ENCODE assay signal across 17 mouse cellular contexts in the genomic region with DNA sequence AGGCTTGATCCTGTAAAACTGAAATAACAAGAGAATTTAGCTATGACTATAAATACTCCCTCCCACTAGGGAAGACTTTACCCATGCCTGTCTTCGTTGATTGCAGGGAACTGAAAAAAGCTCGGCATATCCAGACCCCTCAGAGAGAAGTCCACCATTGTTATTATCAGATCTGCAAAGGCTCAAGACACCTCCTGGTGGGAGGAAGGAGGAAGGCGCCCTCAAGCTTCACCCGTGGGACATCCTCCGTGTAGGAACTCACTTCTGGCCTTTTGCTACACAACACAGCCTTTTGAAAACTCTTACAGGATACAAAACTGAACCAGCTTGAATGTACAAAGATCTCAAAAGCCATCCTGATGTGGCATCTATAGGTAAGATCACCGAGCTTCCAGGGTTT. TPM values are rescaled to one million over a fixed set of nuclear protein-coding genes. Genes with fewer than 3 reads are reported as not detected.
DNase-seq lines count a peak whose midpoint lies in the region; ATAC-seq and TF ChIP-seq lines count a peak whose summit lies in the region.
"Had no signal": no experiment of that assay in that cellular context is flagged by ENCODE, and none has a peak within 500 bp of the region (broad histone marks: within the 10 kb centered on the region; RNA-seq: fewer than 3 reads in every experiment).

No protein-coding gene starts in this region.

- TF ChIP-seq EP300 in ES-Bruce4 (IDR thresholded peaks at IDR 0.05; ENCODE audit: insufficient read depth, low read depth, low read length): no peak
- no peak for TF ChIP-seq EP300 in stomach, postnatal 0 days (optimal IDR thresholded peaks at IDR 0.05)

- no peaks in the 10 kb centered on the region for H3K27me3 ChIP-seq in ES-Bruce4 (ENCODE audit: control insufficient read depth, insufficient read depth, low read length, poor library complexity, severe bottlenecking)
- no peaks in the 10 kb centered on the region for H3K27me3 ChIP-seq in stomach, postnatal 0 days (ENCODE audit: control insufficient read depth, insufficient read depth, low read length)
- H3K27me3 ChIP-seq: forebrain, embryonic 12.5 days had no signal

- no peak for DNase-seq in lung, adult 2 months
- no peak for DNase-seq in lung, postnatal 25 days (ENCODE audit: low spot score)
- DNase-seq in stomach, postnatal 0 days (ENCODE audit: low spot score): no peak
- no peak for DNase-seq in gastrocnemius, postnatal 25 days
- no peak for DNase-seq in ovary, adult 18-20 months (ENCODE audit: low spot score)
- DNase-seq in ovary, postnatal 36 days (ENCODE audit: low spot score): no peak
- DNase-seq: heart, adult 18-20 months had no signal

- no peaks in the 10 kb centered on the region for H3K36me3 ChIP-seq in ES-Bruce4 (ENCODE audit: control insufficient read depth, insufficient read depth, low read length, poor library complexity, severe bottlenecking)
- H3K36me3 ChIP-seq in stomach, postnatal 0 days (ENCODE audit: control insufficient read depth, insufficient read depth, low read length): no peaks in the 10 kb centered on the region
- H3K36me3 ChIP-seq: embryonic facial prominence, embryonic 10.5 days; forebrain, embryonic 12.5 days had no signal

- ATAC-seq in common myeloid progenitor, adult 5-6 weeks (replicated peaks; ENCODE audit: low read depth, poor library complexity, severe bottlenecking): peak; percentile 87
- ATAC-seq in stomach, postnatal 0 days (ENCODE audit: low FRiP score, low TSS enrichment): no peak
- ATAC-seq: hindbrain, embryonic 16.5 days had no signal

- no peak overlapping the region for H3K4me2 ChIP-seq in stomach, postnatal 0 days (replicated peaks; ENCODE audit: low read depth)
- H3K4me2 ChIP-seq: forebrain, embryonic 12.5 days had no signal

- no peaks in the 10 kb centered on the region; the same call in 1 of the 2 replicates for H3K4me1 ChIP-seq in lung, adult 2 months (ENCODE audit: control insufficient read depth, insufficient read depth, low read length)
- no peaks in the 10 kb centered on the region for H3K4me1 ChIP-seq in ES-Bruce4 (ENCODE audit: control insufficient read depth, insufficient read depth, low read length)
- no peaks in the 10 kb centered on the region for H3K4me1 ChIP-seq in stomach, postnatal 0 days (replicated peaks; ENCODE audit: control insufficient read depth, insufficient read depth)
- H3K4me1 ChIP-seq: forebrain, embryonic 12.5 days had no signal

- H3K9ac ChIP-seq in ES-Bruce4 (ENCODE audit: low read depth, poor library complexity, severe bottlenecking): no peak overlapping the region
- no peak overlapping the region for H3K9ac ChIP-seq in stomach, postnatal 0 days (ENCODE audit: low read length)
- H3K9ac ChIP-seq: forebrain, embryonic 12.5 days had no signal

- no peaks in the 10 kb centered on the region for H3K9me3 ChIP-seq in ES-Bruce4 (replicated peaks; ENCODE audit: control insufficient read depth, insufficient read depth, low read length, poor library complexity, severe bottlenecking)
- no peaks in the 10 kb centered on the region for H3K9me3 ChIP-seq in stomach, postnatal 0 days (ENCODE audit: control insufficient read depth, low read length)
- H3K9me3 ChIP-seq: embryonic facial prominence, embryonic 10.5 days; forebrain, embryonic 12.5 days had no signal

- no peak overlapping the region for H3K4me3 ChIP-seq in lung, adult 2 months (replicated peaks; ENCODE audit: extremely low read depth, low read depth, low read length)
- no peak overlapping the region for H3K4me3 ChIP-seq in ES-Bruce4 (ENCODE audit: low read depth, low read length)
- no peak overlapping the region for H3K4me3 ChIP-seq in stomach, postnatal 0 days (ENCODE audit: low read depth, low read length)
- H3K4me3 ChIP-seq: embryonic facial prominence, embryonic 10.5 days; forebrain, embryonic 12.5 days had no signal

- peak; percentile 23; the same call in 1 of the 2 replicates for TF ChIP-seq CTCF in lung, adult 2 months (IDR thresholded peaks at IDR 0.05; ENCODE audit: insufficient read depth, low read length)
- TF ChIP-seq CTCF in ES-Bruce4 (IDR thresholded peaks at IDR 0.05; ENCODE audit: low read depth, low read length): peak; percentile 18
- peak; percentile 60 for TF ChIP-seq CTCF in stomach, postnatal 0 days (IDR thresholded peaks at IDR 0.05; ENCODE audit: low read depth)

- no peak for TF ChIP-seq POLR2A in lung, adult 2 months (IDR thresholded peaks at IDR 0.05; ENCODE audit: borderline replicate concordance, extremely low read depth, low read depth, low read length)
- TF ChIP-seq POLR2A in ES-Bruce4 (IDR thresholded peaks at IDR 0.05; ENCODE audit: insufficient read depth, low read length): no peak

- 41% methylated on average over 6 of the region's 6 CpGs for whole genome bisulfite sequencing in lung, adult 2 months
- WGBS in stomach, postnatal 0 days: 47% methylated on average over 6 of the region's 6 CpGs

- no peak overlapping the region for H3K27ac ChIP-seq in ES-Bruce4 (ENCODE audit: insufficient read depth, low read length)
- H3K27ac ChIP-seq in stomach, postnatal 0 days (replicated peaks): no peak overlapping the region
- H3K27ac ChIP-seq: embryonic facial prominence, embryonic 10.5 days; forebrain, embryonic 12.5 days had no signal

RNA-seq across cellular contexts. Expression of gene Ssbp1, which starts 5.4 kb away (rescaled TPM):
- 7.5 and 9.7 TPM in 2 replicates for polyA plus RNA-seq in lung, adult 2 months (2012; rRNA removed)
- polyA plus RNA-seq in ES-Bruce4 (2011; ENCODE audit: insufficient read depth, insufficient read length, low read depth, missing spikeins): 130 and 143 TPM in 2 replicates
- total RNA-seq in common myeloid progenitor, adult 5-6 weeks (2017): 133 and 134 TPM in 2 replicates
- 89.2 and 93.6 TPM in 2 replicates for polyA plus RNA-seq in stomach, postnatal 0 days (2015; fragmentation: Nextera tagmentation; extraction: Ambion mirVana)
- 10 to 100 TPM; 25.1 to 25.2 TPM for total RNA-seq in gastrocnemius, postnatal 25 days (2021)

RNA-seq across cellular contexts. Expression of gene Tas2r137, which starts 25.3 kb away (rescaled TPM):
- polyA plus RNA-seq in lung, adult 2 months (2012; rRNA removed): not detected in 2 replicates
- polyA plus RNA-seq in ES-Bruce4 (2011; ENCODE audit: insufficient read depth, insufficient read length, low read depth, missing spikeins): 0.94 TPM in 1 of 2 replicates, not detected in the other
- total RNA-seq in common myeloid progenitor, adult 5-6 weeks (2017): not detected in 2 replicates
- not detected in 2 replicates for polyA plus RNA-seq in stomach, postnatal 0 days (2015; fragmentation: Nextera tagmentation; extraction: Ambion mirVana)
- total RNA-seq in gastrocnemius, postnatal 25 days (2021): not detected
- total RNA-seq: heart, adult 18-20 months; layer of hippocampus, adult 18-20 months had no signal
- polyA plus RNA-seq: forebrain, embryonic 12.5 days; hindbrain, embryonic 16.5 days; limb, embryonic 11.5 days; neural tube, embryonic 11.5 days; small intestine, adult 2 months had no signal

RNA-seq across cellular contexts. Expression of gene Wee2, which starts 26.8 kb away (rescaled TPM):
- not detected in 2 replicates for polyA plus RNA-seq in lung, adult 2 months (2012; rRNA removed)
- polyA plus RNA-seq in ES-Bruce4 (2011; ENCODE audit: insufficient read depth, insufficient read length, low read depth, missing spikeins): not detected in 2 replicates
- total RNA-seq in common myeloid progenitor, adult 5-6 weeks (2017): not detected in 2 replicates
- polyA plus RNA-seq in stomach, postnatal 0 days (2015; fragmentation: Nextera tagmentation; extraction: Ambion mirVana): 0.05 TPM in 1 of 2 replicates, not detected in the other
- not detected for total RNA-seq in gastrocnemius, postnatal 25 days (2021)
- total RNA-seq: heart, adult 18-20 months; layer of hippocampus, adult 18-20 months; megakaryocyte-erythroid progenitor cell, adult 5-6 weeks had no signal
- polyA plus RNA-seq: embryonic facial prominence, embryonic 10.5 days; small intestine, adult 2 months had no signal

RNA-seq across cellular contexts. Expression of gene Tas2r108, which starts 27.6 kb away (rescaled TPM):
- polyA plus RNA-seq in lung, adult 2 months (2012; rRNA removed): not detected in 2 replicates
- polyA plus RNA-seq in ES-Bruce4 (2011; ENCODE audit: insufficient read depth, insufficient read length, low read depth, missing spikeins): 0.60 and 0.67 TPM in 2 replicates
- not detected in 2 replicates for total RNA-seq in common myeloid progenitor, adult 5-6 weeks (2017)
- 0.10 TPM in 1 of 2 replicates, not detected in the other for polyA plus RNA-seq in stomach, postnatal 0 days (2015; fragmentation: Nextera tagmentation; extraction: Ambion mirVana)
- not detected for total RNA-seq in gastrocnemius, postnatal 25 days (2021)
- total RNA-seq: heart, adult 18-20 months; layer of hippocampus, adult 18-20 months; megakaryocyte-erythroid progenitor cell, adult 5-6 weeks had no signal
- polyA plus RNA-seq: forebrain, embryonic 12.5 days; hindbrain, embryonic 16.5 days; neural tube, embryonic 11.5 days; small intestine, adult 2 months had no signal

RNA-seq across cellular contexts. Expression of gene E330009J07Rik, which starts 29.8 kb away (rescaled TPM):
- polyA plus RNA-seq in lung, adult 2 months (2012; rRNA removed): 4.9 and 5.8 TPM in 2 replicates
- 5.8 and 6.4 TPM in 2 replicates for polyA plus RNA-seq in ES-Bruce4 (2011; ENCODE audit: insufficient read depth, insufficient read length, low read depth, missing spikeins)
- total RNA-seq in common myeloid progenitor, adult 5-6 weeks (2017): 4.1 and 6.6 TPM in 2 replicates
- 11.0 TPM in 2 replicates for polyA plus RNA-seq in stomach, postnatal 0 days (2015; fragmentation: Nextera tagmentation; extraction: Ambion mirVana)
- total RNA-seq in gastrocnemius, postnatal 25 days (2021): 1 to 10 TPM; 1.0 to 2.1 TPM
